Mouse (Mus musculus): ENCODE measurements around the gene Dgkq.

The Dgkq gene

GRCm38 (mm10) chr5:108680871-108681270 lies 11.4 kb upstream of the Dgkq start:
- DNase-seq = no peak

- DNase-seq = no peak
Observed at GRCm38 (mm10) chr5:108679909-108680308, 10.4 kb upstream of the Dgkq start.

GRCm38 (mm10) chr5:108678296-108678854 lies 8.9 kb upstream of the Dgkq start:
- no peak for DNase-seq

GRCm38 (mm10) chr5:108677605-108678295 lies 8.3 kb upstream of the Dgkq start:
- DNase-seq = peak; percentile 78

- no peak for DNase-seq
Observed at GRCm38 (mm10) chr5:108676772-108677498, 7.5 kb upstream of the Dgkq start.

- no peak for DNase-seq
Observed at GRCm38 (mm10) chr5:108675251-108675816, 5.9 kb upstream of the Dgkq start, which contains the start of gene Slc26a1. Gene Slc26a1, minus strand, starts transcription at chr5:108675569.

GRCm38 (mm10) chr5:108674624-108675023 lies 5.2 kb upstream of the Dgkq start:
- DNase-seq = no peak

- peak; percentile 41 for DNase-seq
Observed at GRCm38 (mm10) chr5:108671757-108672156, 2.3 kb upstream of the Dgkq start.

GRCm38 (mm10) chr5:108670785-108671184 lies 1.3 kb upstream of the Dgkq start:
- peak; percentile 37 for DNase-seq

- DNase-seq = no peak
Observed at GRCm38 (mm10) chr5:108669986-108670385, 514 bp upstream of the Dgkq start.

- DNase-seq = no peak
Observed at GRCm38 (mm10) chr5:108668387-108668932, 1.0 kb downstream of the Dgkq start.

- no peak for DNase-seq
Observed at GRCm38 (mm10) chr5:108667370-108667769, 2.1 kb downstream of the Dgkq start.

GRCm38 (mm10) chr5:108665066-108665465 lies 4.4 kb downstream of the Dgkq start:
- no peak for DNase-seq

GRCm38 (mm10) chr5:108662772-108663171 lies 6.7 kb downstream of the Dgkq start:
- DNase-seq = no peak

- peak; percentile 92 for DNase-seq
Observed at GRCm38 (mm10) chr5:108660632-108661268, 8.7 kb downstream of the Dgkq start.

GRCm38 (mm10) chr5:108659698-108660631 lies 9.5 kb downstream of the Dgkq start, which contains the start of gene Idua:
Gene Idua, plus strand, starts transcription at chr5:108660331.
- no peak for DNase-seq

GRCm38 (mm10) chr5:108658611-108659010 lies 10.9 kb downstream of the Dgkq start:
- DNase-seq = no peak

- DNase-seq = no peak
Observed at GRCm38 (mm10) chr5:108657406-108657805, 12.1 kb downstream of the Dgkq start.

- DNase-seq = no peak
Observed at GRCm38 (mm10) chr5:108655891-108656650, 13.4 kb downstream of the Dgkq start.

GRCm38 (mm10) chr5:108655381-108655780 lies 14.1 kb downstream of the Dgkq start:
- no peak for DNase-seq
